Mouse (Mus musculus) limb, embryonic 10.5 days (tissue): ENCODE data around the gene Adamts12. TPM values are rescaled to one million over a fixed set of nuclear protein-coding genes. Genes with fewer than 3 reads are reported as not detected.

Experiments
- DNase-seq: peaks from one replicate; pipeline ENCODE4 v3.0.0-alpha.2; 2017; ENCODE audit warnings: low spot score
- H3K27ac ChIP-seq: fragments of 300-500 bp; sonication (generic); 2 replicates; pipeline ENCODE4 v1.5.1; 2016; ENCODE audit warnings: mild to moderate bottlenecking
- H3K27me3 ChIP-seq: fragments of 300-500 bp; sonication (generic); 2 replicates; pipeline ENCODE4 v1.6.1; 2016; ENCODE audit warnings: low read depth, mild to moderate bottlenecking; ENCODE audit not compliant: poor library complexity, severe bottlenecking
- H3K36me3 ChIP-seq: fragments of 300-500 bp; sonication (generic); 2 replicates; pipeline ENCODE4 v1.6.1; 2016; ENCODE audit warnings: mild to moderate bottlenecking, moderate library complexity
- H3K4me1 ChIP-seq: fragments of 300-500 bp; sonication (generic); 2 replicates; pipeline ENCODE4 v1.6.1; 2016
- H3K4me3 ChIP-seq: fragments of 300-500 bp; sonication (generic); 2 replicates; pipeline ENCODE4 v1.5.1; 2016; ENCODE audit warnings: mild to moderate bottlenecking, moderate library complexity
- H3K9me3 ChIP-seq: fragments of 300-500 bp; sonication (generic); replicated peaks from 2 replicates; pipeline ENCODE4 v1.6.1; 2016; ENCODE audit warnings: mild to moderate bottlenecking
- WGBS: fragments of 180-500 bp; shearing (Covaris S2); methylation state at CpG from one replicate; pipeline ENCODE4 v1.1.7; 2016; 5-methylcytosine and 5-hydroxymethylcytosine counted together
- polyA plus RNA-seq: library from polyadenylated mRNA; unstranded; fragments of >200 nt; fragmentation: Nextera tagmentation; extraction: Ambion mirVana; gene quantifications from 2 replicates; pipeline ENCODE4 v1.2.1, GENCODE M21; 2016

Adamts12 gene
- polyA plus RNA-seq, 1 experiment from 2014 or later, result 1.6 TPM

DNA sequence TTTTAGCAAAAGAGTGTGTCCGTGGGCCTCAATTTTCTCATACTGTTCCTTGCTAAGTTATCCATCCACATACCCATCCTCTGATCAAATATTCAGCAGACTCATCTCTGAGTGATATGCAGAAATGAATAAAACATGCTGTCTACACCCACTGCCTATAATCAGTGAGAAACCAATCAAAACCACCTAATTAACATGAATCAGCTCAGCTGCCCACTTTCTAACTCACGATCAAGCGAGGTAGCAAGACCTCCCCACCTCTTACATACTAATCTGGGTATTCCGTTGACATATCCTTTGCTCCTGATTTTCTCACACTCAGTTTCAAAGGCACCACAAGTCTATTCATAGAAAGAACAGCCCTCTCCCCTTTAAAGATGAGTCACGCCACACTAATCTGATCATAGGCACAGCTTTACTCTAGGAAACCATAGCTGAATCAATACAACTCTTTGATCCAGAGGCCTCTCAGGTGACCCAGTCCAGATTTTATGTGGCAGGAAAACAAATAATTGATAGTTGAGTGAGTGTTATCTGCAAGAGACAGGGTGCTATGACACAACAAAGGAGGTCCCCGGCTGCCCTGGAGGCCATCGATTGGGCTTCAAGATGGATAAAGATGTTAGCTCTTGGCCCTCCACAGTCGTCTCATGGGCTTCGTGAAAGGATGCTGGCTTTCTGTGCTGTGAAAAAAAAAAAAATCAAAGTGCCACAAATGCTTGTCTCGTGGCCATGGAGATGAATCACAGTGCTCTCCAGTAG lies 10.7 kb upstream of the Adamts12 start:
- DNase-seq, result no peak
- Histone ChIP-seq H3K9me3 (no peaks in the 10 kb centered on the region), H3K4me3 (no peak overlapping the region), H3K27me3 (no peaks in the 10 kb centered on the region), H3K27ac (no peak overlapping the region), H3K36me3 (no peaks in the 10 kb centered on the region), H3K4me1 (no peaks in the 10 kb centered on the region)
- 84% methylated on average over 10 of the region's 10 CpGs for WGBS

GRCm38 (mm10) chr15:11054440-11055080 lies 10.0 kb upstream of the Adamts12 start:
- no peaks in the 10 kb centered on the region for H3K36me3 ChIP-seq
- WGBS, result 83% methylated on average over 7 of the region's 7 CpGs
- H3K27me3 ChIP-seq, result no peaks in the 10 kb centered on the region
- no peak overlapping the region for H3K4me3 ChIP-seq
- H3K4me1 ChIP-seq, result no peaks in the 10 kb centered on the region
- no peak for DNase-seq
- no peak overlapping the region for H3K27ac ChIP-seq
- H3K9me3 ChIP-seq, result no peaks in the 10 kb centered on the region

DNA sequence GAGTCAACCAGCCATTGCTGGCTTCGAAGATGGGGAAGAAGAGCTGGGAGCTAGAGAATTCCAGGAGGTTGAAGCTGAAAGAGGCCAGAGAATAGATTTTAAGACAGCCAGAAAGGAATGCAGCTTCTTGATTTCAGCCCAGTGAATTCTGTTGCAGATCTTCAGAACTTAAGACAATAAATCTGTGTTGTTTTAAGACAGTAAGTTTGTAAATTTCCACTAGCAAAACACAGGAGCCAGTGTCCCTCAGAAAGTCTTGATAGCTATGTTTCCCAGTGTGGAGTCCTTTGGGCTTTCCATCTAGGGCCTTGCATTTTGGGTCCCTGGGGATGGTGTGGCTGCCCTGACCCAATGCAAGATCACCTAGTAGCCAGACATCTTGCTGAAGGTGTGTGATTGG lies 1.7 kb upstream of the Adamts12 start:
- WGBS, result 96% methylated on average over 1 of the region's 1 CpGs

DNA sequence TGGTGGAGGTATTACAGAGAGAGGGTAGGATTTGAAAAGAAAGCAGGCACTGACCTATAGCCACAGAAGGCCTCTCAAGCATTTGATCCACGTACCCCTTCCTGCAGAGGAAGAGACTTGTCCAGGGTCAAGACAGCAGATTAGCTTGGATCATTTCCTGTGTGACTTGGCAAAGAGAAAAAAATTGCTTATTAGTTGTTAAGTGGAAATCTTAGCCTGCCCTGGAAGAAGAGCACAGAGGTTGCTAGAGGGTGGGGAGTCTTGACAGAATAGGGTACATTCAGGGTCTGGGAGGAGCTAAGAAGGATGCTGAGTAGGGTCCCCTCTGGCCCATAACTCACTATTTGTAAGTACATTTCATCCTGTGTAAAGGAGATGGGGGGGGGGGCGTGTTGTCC lies 431 bp upstream of the Adamts12 start:
- Histone ChIP-seq H3K27ac (peak overlapping the region; percentile 86), H3K4me3 (peak overlapping the region; percentile 51), H3K36me3 (no peaks in the 10 kb centered on the region), H3K4me1 (peaks cover 37% of the 10 kb centered on the region), H3K27me3 (no peaks in the 10 kb centered on the region), H3K9me3 (no peaks in the 10 kb centered on the region)
- 34% methylated on average over 1 of the region's 2 CpGs for WGBS
- DNase-seq, result no peak

More for the DNA sequence above, 1.7 kb upstream of the Adamts12 start:
- no peak overlapping the region for H3K27ac ChIP-seq
- no peaks in the 10 kb centered on the region for H3K27me3 ChIP-seq
- H3K9me3 ChIP-seq, result no peaks in the 10 kb centered on the region
- no peak overlapping the region for H3K4me3 ChIP-seq
- H3K4me1 ChIP-seq, result peaks cover 37% of the 10 kb centered on the region
- DNase-seq, result no peak
- no peaks in the 10 kb centered on the region for H3K36me3 ChIP-seq

DNA sequence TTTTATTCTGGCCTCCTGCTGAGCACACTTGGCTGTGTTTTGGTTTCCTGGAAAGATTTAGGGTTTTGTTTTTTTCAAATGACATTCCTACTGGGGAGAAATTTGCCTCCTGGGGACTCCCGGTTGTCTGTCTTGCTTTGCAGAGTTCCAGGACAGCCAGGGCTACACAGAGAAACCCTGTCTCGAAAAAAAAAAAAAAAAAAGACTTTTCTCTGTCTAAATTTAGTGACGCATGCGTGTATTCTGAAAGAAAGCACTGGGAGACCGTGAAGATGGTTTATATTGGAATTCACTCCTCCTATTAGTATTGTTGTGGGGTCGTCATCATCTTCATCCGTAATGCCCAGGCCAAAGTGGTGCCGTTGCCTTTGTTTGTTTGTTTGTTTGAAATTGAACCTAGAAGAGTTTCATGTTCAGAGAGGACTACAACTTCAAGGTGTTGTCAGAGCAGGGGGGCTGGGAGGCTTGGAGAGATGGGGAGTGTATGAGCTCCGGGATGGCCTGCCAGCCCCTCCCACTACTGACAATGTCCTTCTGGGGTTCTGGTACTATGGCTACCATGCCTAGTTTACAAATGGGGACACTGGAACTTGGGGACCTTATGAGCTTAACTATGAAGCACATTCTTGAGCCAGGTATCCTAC lies 1.1 kb downstream of the Adamts12 start:
- no peaks in the 10 kb centered on the region for H3K27me3 ChIP-seq
- DNase-seq, result no peak
- no peaks in the 10 kb centered on the region for H3K9me3 ChIP-seq
- peaks cover 42% of the 10 kb centered on the region for H3K4me1 ChIP-seq
- H3K27ac ChIP-seq, result peak overlapping the region; percentile 86; the same call in 1 of the 2 replicates
- H3K36me3 ChIP-seq, result no peaks in the 10 kb centered on the region
- WGBS, result 16% methylated on average over 9 of the region's 9 CpGs
- peak overlapping the region; percentile 51 for H3K4me3 ChIP-seq

DNA sequence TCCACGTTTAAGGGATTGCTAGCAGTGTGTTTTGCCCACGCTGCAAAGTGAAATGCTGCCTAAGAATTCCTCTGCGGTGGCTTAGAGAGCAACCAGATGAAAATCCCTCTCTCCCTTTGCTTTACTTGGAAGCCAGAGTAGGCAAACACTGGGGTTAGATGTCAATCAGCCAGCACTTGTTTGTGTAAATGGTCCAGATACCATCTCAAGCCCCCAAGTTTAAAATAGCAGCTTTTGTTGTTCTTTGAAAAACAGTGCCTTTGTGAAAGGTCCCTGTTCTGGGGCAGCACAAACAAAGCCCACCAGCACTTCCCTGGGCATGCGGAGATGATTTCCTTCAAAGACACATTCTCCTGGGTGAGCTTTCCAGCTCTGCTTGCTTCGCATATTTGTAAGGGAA lies 1.7 kb downstream of the Adamts12 start:
- no peaks in the 10 kb centered on the region for H3K36me3 ChIP-seq
- DNase-seq, result no peak
- peak overlapping the region; percentile 51; the same call in 1 of the 2 replicates for H3K4me3 ChIP-seq
- H3K4me1 ChIP-seq, result peaks cover 42% of the 10 kb centered on the region
- peak overlapping the region; percentile 62; the same call in 1 of the 2 replicates for H3K27ac ChIP-seq
- H3K27me3 ChIP-seq, result no peaks in the 10 kb centered on the region
- no peaks in the 10 kb centered on the region for H3K9me3 ChIP-seq
- 34% methylated on average over 5 of the region's 5 CpGs for WGBS

DNA sequence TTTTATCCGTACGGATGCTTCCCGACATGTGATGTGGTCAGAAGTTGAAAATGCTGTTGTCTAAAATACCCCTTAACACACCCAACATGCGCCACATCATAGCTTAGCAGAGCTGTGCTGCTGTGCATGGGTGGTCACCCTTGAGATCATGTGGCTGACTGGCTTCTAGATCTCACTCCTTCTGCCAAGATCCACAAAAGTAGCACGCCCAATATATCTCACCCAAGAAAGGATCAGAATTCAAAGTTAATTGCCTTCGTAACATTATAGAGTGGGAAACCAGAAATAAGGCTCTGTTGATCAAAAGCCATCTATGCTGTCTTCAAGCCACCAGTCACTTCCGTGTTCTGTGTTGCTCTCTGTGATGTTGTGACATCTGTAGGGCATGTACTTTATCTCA lies 3.3 kb downstream of the Adamts12 start:
- DNase-seq, result no peak
- no peak overlapping the region for H3K27ac ChIP-seq
- peaks cover 42% of the 10 kb centered on the region for H3K4me1 ChIP-seq
- H3K4me3 ChIP-seq, result no peak overlapping the region
- WGBS, result 90% methylated on average over 7 of the region's 7 CpGs
- no peaks in the 10 kb centered on the region for H3K27me3 ChIP-seq
- H3K36me3 ChIP-seq, result no peaks in the 10 kb centered on the region
- no peaks in the 10 kb centered on the region for H3K9me3 ChIP-seq

DNA sequence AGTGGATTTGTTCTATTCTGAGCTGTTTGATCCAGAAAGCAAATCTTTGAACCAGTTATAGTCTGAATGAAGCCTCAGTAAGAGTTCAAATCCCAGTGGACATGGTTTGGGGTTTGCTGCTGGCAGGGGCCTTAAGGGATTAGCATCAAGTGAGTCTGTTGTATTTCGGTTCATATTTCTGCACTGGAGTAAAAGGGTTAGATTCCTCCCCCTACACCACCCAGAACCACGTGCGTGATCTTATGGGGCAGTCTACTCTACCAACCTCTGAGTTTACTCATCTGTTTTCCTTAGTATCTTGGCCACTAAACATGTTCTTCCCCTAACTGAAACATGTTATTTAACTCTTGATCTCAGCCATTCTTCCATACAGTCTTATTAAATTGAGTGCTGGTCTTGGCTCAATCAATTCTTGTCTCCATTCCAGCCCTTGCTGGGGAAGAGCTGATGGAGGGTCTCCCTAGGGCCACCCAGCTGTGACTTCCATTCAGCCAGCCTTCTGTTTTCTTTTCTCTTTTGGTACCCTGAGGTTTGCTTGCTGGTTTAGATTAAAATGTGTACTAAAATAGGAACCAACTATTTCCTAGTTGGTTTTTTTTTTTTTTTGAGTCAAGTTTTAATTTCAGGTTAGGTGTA lies 11.3 kb downstream of the Adamts12 start:
- H3K27me3 ChIP-seq, result no peaks in the 10 kb centered on the region
- H3K36me3 ChIP-seq, result no peaks in the 10 kb centered on the region
- H3K4me1 ChIP-seq, result no peaks in the 10 kb centered on the region
- 87% methylated on average over 3 of the region's 3 CpGs for WGBS
- DNase-seq, result no peak
- no peak overlapping the region for H3K27ac ChIP-seq
- no peaks in the 10 kb centered on the region for H3K9me3 ChIP-seq
- H3K4me3 ChIP-seq, result no peak overlapping the region

DNA sequence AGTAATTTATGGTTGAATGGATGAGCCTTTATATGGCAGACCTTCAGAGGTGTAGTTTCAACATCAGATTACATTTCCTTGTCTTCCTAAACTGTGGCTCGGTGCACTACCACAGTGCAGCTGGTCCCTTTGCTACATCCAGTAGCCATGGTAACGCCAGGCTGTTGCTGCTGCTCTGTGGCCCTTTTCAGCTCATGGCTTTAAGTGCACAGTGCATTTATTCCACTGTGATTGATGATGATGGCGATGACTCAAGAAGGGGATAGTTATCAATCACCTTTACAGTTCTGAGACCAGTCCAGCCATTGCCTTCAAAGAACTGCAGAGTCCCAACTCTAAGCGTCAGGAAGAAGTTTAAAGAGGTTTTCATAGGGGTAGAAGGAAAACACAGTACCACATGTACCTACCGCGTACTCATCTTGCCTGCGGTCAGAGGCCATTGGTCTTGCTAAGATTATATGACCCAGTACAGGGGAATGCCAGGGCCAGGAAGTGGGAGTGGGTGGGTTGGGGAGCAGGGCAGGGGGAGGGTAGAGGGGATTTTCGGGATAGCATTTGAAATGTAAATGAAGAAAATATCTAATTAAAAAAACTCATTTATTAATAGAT lies 18.5 kb downstream of the Adamts12 start:
- Histone ChIP-seq H3K4me3 (no peak overlapping the region), H3K27me3 (no peaks in the 10 kb centered on the region), H3K9me3 (no peaks in the 10 kb centered on the region), H3K36me3 (no peaks in the 10 kb centered on the region), H3K4me1 (peaks cover 19% of the 10 kb centered on the region), H3K27ac (no peak overlapping the region)
- DNase-seq, result no peak
- 60% methylated on average over 8 of the region's 8 CpGs for WGBS

DNA sequence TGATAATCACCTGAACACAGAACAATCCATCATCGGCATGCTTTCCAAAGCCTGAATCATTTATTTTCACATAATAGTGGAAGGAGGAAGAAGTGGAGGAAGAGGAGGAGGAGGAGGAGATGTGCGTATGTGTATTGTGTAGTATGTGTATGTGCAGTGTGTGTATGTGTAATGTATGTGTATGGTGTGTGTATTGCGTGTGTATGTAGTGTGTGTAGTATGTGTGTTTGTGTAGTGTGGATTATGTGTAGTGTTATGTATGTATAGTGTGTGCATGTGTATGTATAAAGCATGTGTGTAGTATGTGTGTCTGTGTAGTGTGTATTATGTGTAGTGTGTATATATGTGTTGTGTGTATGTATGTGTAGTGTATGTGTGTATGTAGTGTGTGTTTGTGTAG lies 19.1 kb downstream of the Adamts12 start:
- H3K36me3 ChIP-seq, result no peaks in the 10 kb centered on the region
- WGBS, result 96% methylated on average over 3 of the region's 3 CpGs
- no peak overlapping the region for H3K27ac ChIP-seq
- no peak for DNase-seq
- no peaks in the 10 kb centered on the region for H3K27me3 ChIP-seq
- no peak overlapping the region for H3K4me3 ChIP-seq
- H3K4me1 ChIP-seq, result peaks cover 19% of the 10 kb centered on the region
- no peaks in the 10 kb centered on the region for H3K9me3 ChIP-seq

- Histone ChIP-seq H3K4me1 (peaks cover 19% of the 10 kb centered on the region), H3K36me3 (no peaks in the 10 kb centered on the region), H3K9me3 (no peaks in the 10 kb centered on the region), H3K27me3 (no peaks in the 10 kb centered on the region), H3K27ac (peak overlapping the region; percentile 61; the same call in 1 of the 2 replicates), H3K4me3 (no peak overlapping the region)
- WGBS, result 55% methylated on average over 9 of the region's 9 CpGs
- DNase-seq, result no peak
Observed at GRCm38 (mm10) chr15:11084241-11084992, 19.8 kb downstream of the Adamts12 start.

DNA sequence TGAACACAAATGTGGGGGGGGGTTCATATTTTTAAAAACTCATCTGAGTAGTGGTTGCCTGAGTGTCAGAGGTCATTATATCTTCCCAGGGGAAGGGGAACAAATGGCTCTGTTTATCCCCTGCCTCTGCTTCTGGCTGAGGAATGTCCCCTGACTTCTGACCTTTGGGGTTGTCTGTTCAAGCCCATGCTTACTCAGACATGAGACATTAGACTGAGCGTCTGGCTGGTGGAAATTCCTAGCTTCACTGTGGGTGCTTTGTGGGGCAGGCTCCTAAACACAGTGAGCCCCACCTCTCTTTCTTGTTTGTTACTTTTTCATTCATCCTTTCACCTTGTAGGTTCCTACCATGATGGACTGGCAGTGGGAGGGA lies 20.4 kb downstream of the Adamts12 start:
- Histone ChIP-seq H3K4me1 (peaks cover 19% of the 10 kb centered on the region), H3K4me3 (no peak overlapping the region), H3K27ac (peak overlapping the region; percentile 61; the same call in 1 of the 2 replicates), H3K9me3 (no peaks in the 10 kb centered on the region), H3K36me3 (no peaks in the 10 kb centered on the region), H3K27me3 (no peaks in the 10 kb centered on the region)
- WGBS, result 16% methylated on average over 1 of the region's 1 CpGs
- DNase-seq, result no peak
